Mouse (Mus musculus) E14TG2a.4 (cell line): ENCODE measurements at regions not wholly inside any gene's neighbourhood (a gene's known extent, or its start where the extent isn't known, plus 50 kb on each side); places are given as distances from the start of the nearest gene placed in this dataset.

Experiments used
- H3K27me3 ChIP-seq: 2 replicates; pipeline ENCODE4 v1.6.1; 2014; ENCODE audit warnings: low read length, control low read depth; ENCODE audit not compliant: insufficient read depth
- H3K36me3 ChIP-seq: 2 replicates; pipeline ENCODE4 v1.6.1; 2014; ENCODE audit warnings: low read length, control low read depth; ENCODE audit not compliant: insufficient read depth
- H3K4me1 ChIP-seq: replicated peaks from 2 replicates; pipeline ENCODE4 v1.6.1; 2014; ENCODE audit warnings: low read depth, low read length, control low read depth
- H3K4me3 ChIP-seq: replicated peaks from 2 replicates; pipeline ENCODE4 v1.5.1; 2014; ENCODE audit warnings: mild to moderate bottlenecking, low read length
- H3K9me3 ChIP-seq: 2 replicates; pipeline ENCODE4 v1.6.1; 2014; ENCODE audit warnings: low read length, control low read depth
- CTCF ChIP-seq: conservative IDR thresholded peaks from 2 replicates; pipeline ENCODE4 v1.5.1; 2014; ENCODE audit warnings: low read length
- NANOG ChIP-seq: IDR thresholded peaks from 2 replicates; pipeline ENCODE4 v1.6.1; 2014; ENCODE audit warnings: borderline replicate concordance, low read length, mixed read lengths
- POU5F1 ChIP-seq: IDR thresholded peaks from 2 replicates; pipeline ENCODE4 v1.6.1; 2014; ENCODE audit warnings: low read length, borderline replicate concordance

- no peak overlapping the region for H3K4me3 ChIP-seq
- peaks cover 5% of the 10 kb centered on the region for H3K4me1 ChIP-seq
- peaks cover 10% of the 10 kb centered on the region; the same call in 1 of the 2 replicates for H3K27me3 ChIP-seq
- peaks cover 2% of the 10 kb centered on the region for H3K9me3 ChIP-seq
- TF ChIP-seq POU5F1 = no peak
- TF ChIP-seq NANOG = no peak
- no peak for TF ChIP-seq CTCF
- no peaks in the 10 kb centered on the region for H3K36me3 ChIP-seq
These were observed 275.7 kb upstream of the Pfn2 start for GRCm38 (mm10) chr3:58123396-58124077.

- H3K36me3 ChIP-seq = no peaks in the 10 kb centered on the region
- TF ChIP-seq POU5F1 (no peak), CTCF (no peak), NANOG (no peak)
- peaks cover 10% of the 10 kb centered on the region; the same call in 1 of the 2 replicates for H3K27me3 ChIP-seq
- no peaks in the 10 kb centered on the region for H3K9me3 ChIP-seq
- H3K4me3 ChIP-seq = no peak overlapping the region
- peaks cover 5% of the 10 kb centered on the region for H3K4me1 ChIP-seq
These were observed 277.0 kb upstream of the Pfn2 start for GRCm38 (mm10) chr3:58124886-58125285.

- Histone ChIP-seq H3K27me3 (peaks cover 5% of the 10 kb centered on the region; the same call in 1 of the 2 replicates), H3K36me3 (no peaks in the 10 kb centered on the region), H3K4me1 (peaks cover 5% of the 10 kb centered on the region; the same call in 1 of the 2 replicates), H3K9me3 (no peaks in the 10 kb centered on the region), H3K4me3 (no peak overlapping the region)
- TF ChIP-seq POU5F1 = no peak
- no peak for TF ChIP-seq NANOG
- no peak for TF ChIP-seq CTCF
These were observed 279.1 kb upstream of the Pfn2 start for GRCm38 (mm10) chr3:58126996-58127395.

- no peaks in the 10 kb centered on the region for H3K4me1 ChIP-seq
- H3K9me3 ChIP-seq = no peaks in the 10 kb centered on the region
- no peak overlapping the region for H3K4me3 ChIP-seq
- TF ChIP-seq CTCF (no peak), NANOG (no peak), POU5F1 (no peak)
- H3K36me3 ChIP-seq = no peaks in the 10 kb centered on the region
- H3K27me3 ChIP-seq = no peaks in the 10 kb centered on the region
These were observed 280.2 kb upstream of the Pfn2 start for GRCm38 (mm10) chr3:58128059-58128458.

- Histone ChIP-seq H3K9me3 (no peaks in the 10 kb centered on the region), H3K4me1 (peaks cover 4% of the 10 kb centered on the region), H3K27me3 (no peaks in the 10 kb centered on the region), H3K4me3 (no peak overlapping the region), H3K36me3 (no peaks in the 10 kb centered on the region)
- no peak for TF ChIP-seq POU5F1
- TF ChIP-seq CTCF = no peak
- TF ChIP-seq NANOG = no peak
These were observed 281.6 kb upstream of the Pfn2 start for GRCm38 (mm10) chr3:58129358-58129903.

GRCm38 (mm10) chr3:58135607-58136365 lies 278.7 kb upstream of the Tsc22d2 start:
- H3K4me1 ChIP-seq = peaks cover 15% of the 10 kb centered on the region
- H3K36me3 ChIP-seq = no peaks in the 10 kb centered on the region
- H3K9me3 ChIP-seq = no peaks in the 10 kb centered on the region
- H3K27me3 ChIP-seq = no peaks in the 10 kb centered on the region
- H3K4me3 ChIP-seq = no peak overlapping the region
- peak; percentile 15; the same call in 1 of the 2 replicates for TF ChIP-seq NANOG
- no peak for TF ChIP-seq CTCF
- TF ChIP-seq POU5F1 = no peak

- peaks cover 15% of the 10 kb centered on the region for H3K4me1 ChIP-seq
These were observed 275.6 kb upstream of the Tsc22d2 start for GRCm38 (mm10) chr3:58138726-58139585.

GRCm38 (mm10) chr3:58146108-58146507 lies 268.4 kb upstream of the Tsc22d2 start:
- H3K27me3 ChIP-seq = no peaks in the 10 kb centered on the region
- H3K36me3 ChIP-seq = no peaks in the 10 kb centered on the region
- H3K4me3 ChIP-seq = no peak overlapping the region
- TF ChIP-seq NANOG = no peak
- no peak for TF ChIP-seq CTCF
- no peak for TF ChIP-seq POU5F1
- H3K4me1 ChIP-seq = no peaks in the 10 kb centered on the region
- H3K9me3 ChIP-seq = no peaks in the 10 kb centered on the region

More at GRCm38 (mm10) chr3:58138726-58139585, 275.6 kb upstream of the Tsc22d2 start:
- no peaks in the 10 kb centered on the region for H3K9me3 ChIP-seq
- no peaks in the 10 kb centered on the region for H3K36me3 ChIP-seq
- TF ChIP-seq CTCF = peak; percentile 83
- no peak for TF ChIP-seq NANOG
- no peak overlapping the region for H3K4me3 ChIP-seq
- H3K27me3 ChIP-seq = no peaks in the 10 kb centered on the region
